Mouse (Mus musculus) stomach, embryonic 15.5 days (tissue): ENCODE measurements at regions not wholly inside any gene's neighbourhood (a gene's known extent, or its start where the extent isn't known, plus 50 kb on each side); places are given as distances from the start of the nearest gene placed in this dataset.

Experiments used
- ATAC-seq: fragments of 200-750 bp; cut with Nextera tagmentation; 2 replicates; pipeline ENCODE4 v1.8.0; 2017; ENCODE audit warnings: low read depth, moderate number of reproducible peaks, moderate TSS enrichment; ENCODE audit not compliant: insufficient read depth, low FRiP score
- H3K27ac ChIP-seq: fragments of 300-500 bp; sonication (generic); 2 replicates; pipeline ENCODE4 v1.5.1; 2015; ENCODE audit warnings: mild to moderate bottlenecking, inconsistent platforms
- H3K27me3 ChIP-seq: fragments of 300-500 bp; sonication (generic); replicated peaks from 2 replicates; pipeline ENCODE4 v1.6.1; 2015; ENCODE audit warnings: inconsistent platforms
- H3K36me3 ChIP-seq: fragments of 300-500 bp; sonication (generic); 2 replicates; pipeline ENCODE4 v1.6.1; 2015; ENCODE audit warnings: inconsistent platforms
- H3K4me1 ChIP-seq: fragments of 300-500 bp; sonication (generic); 2 replicates; pipeline ENCODE4 v1.6.1; 2015; ENCODE audit warnings: inconsistent platforms
- H3K4me2 ChIP-seq: fragments of 300-500 bp; sonication (generic); 2 replicates; pipeline ENCODE4 v1.6.1; 2015; ENCODE audit warnings: mild to moderate bottlenecking, inconsistent platforms
- H3K4me3 ChIP-seq: fragments of 300-500 bp; sonication (generic); replicated peaks from 2 replicates; pipeline ENCODE4 v1.5.1; 2015; ENCODE audit warnings: inconsistent platforms
- H3K9ac ChIP-seq: fragments of 300-500 bp; sonication (generic); 2 replicates; pipeline ENCODE4 v1.6.1; 2015; ENCODE audit warnings: inconsistent platforms
- H3K9me3 ChIP-seq: fragments of 300-500 bp; sonication (generic); 2 replicates; pipeline ENCODE4 v1.6.1; 2016; ENCODE audit warnings: inconsistent platforms
- WGBS: fragments of 180-500 bp; shearing (Covaris S2); methylation state at CpG from one replicate; pipeline ENCODE4 v1.1.7; 2015; 5-methylcytosine and 5-hydroxymethylcytosine counted together

DNA sequence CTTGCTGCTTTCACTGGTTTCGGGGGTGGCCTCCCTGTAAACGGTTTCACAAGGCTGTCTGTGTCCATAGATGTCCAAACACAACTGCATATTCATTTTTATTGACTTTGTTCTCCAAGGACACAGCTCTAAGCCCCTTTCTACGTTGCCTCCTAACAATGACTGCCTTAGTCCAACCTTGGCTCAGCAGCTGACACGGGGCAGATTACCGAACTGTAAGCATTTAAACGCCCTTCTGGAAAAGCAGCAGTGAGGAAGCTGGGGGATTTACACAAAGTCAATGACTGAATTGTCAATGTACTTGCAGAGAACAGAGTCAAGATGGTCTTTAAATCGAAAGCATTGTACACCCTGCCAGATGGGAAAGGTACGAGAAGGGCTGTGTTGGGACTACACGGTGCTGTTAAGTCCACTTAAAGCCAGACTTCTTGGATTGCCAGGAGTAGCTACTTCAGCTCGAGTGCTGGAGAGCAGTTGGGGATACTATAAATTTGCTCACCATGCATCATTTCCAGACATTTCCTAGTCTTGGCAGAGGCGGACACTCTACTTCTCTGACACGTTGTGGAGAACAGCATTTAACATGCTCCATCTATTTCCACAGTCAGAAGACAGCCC lies 149.0 kb downstream of the Dact1 start:
- no peaks in the 10 kb centered on the region for H3K4me1 ChIP-seq
- H3K9me3 ChIP-seq: no peaks in the 10 kb centered on the region
- WGBS: 33% methylated on average over 12 of the region's 12 CpGs
- no peaks in the 10 kb centered on the region for H3K27me3 ChIP-seq
- ATAC-seq: no peak
- H3K27ac ChIP-seq: peak overlapping the region; percentile 13; the same call in 1 of the 2 replicates
- no peak overlapping the region for H3K9ac ChIP-seq
- H3K4me2 ChIP-seq: no peak overlapping the region
- H3K4me3 ChIP-seq: no peak overlapping the region
- H3K36me3 ChIP-seq: no peaks in the 10 kb centered on the region

DNA sequence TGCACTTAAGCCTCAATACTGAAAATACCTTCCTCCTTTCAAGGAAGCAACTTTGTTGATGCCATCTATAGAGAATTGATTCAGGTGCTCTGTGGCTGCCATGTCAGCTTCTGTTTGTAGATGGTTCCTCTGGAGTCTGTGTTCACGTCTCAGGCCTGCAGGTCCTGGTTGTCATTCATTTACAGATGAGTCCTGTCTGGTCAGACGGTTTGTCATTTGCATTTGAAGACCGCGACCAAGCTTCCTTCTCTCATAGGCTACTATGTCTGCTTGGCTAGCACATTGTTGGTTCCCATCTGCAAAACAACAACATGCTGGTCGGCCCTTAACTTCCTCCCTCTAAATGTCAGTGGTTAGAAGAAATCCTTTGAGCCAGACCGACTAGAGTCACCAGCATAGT lies 151.0 kb downstream of the Dact1 start:
- no peak for ATAC-seq
- H3K36me3 ChIP-seq: no peaks in the 10 kb centered on the region
- H3K9me3 ChIP-seq: no peaks in the 10 kb centered on the region
- H3K27me3 ChIP-seq: no peaks in the 10 kb centered on the region
- H3K27ac ChIP-seq: no peak overlapping the region
- no peak overlapping the region for H3K4me3 ChIP-seq
- 79% methylated on average over 6 of the region's 6 CpGs for WGBS
- H3K4me2 ChIP-seq: no peak overlapping the region
- H3K9ac ChIP-seq: no peak overlapping the region
- no peaks in the 10 kb centered on the region for H3K4me1 ChIP-seq

DNA sequence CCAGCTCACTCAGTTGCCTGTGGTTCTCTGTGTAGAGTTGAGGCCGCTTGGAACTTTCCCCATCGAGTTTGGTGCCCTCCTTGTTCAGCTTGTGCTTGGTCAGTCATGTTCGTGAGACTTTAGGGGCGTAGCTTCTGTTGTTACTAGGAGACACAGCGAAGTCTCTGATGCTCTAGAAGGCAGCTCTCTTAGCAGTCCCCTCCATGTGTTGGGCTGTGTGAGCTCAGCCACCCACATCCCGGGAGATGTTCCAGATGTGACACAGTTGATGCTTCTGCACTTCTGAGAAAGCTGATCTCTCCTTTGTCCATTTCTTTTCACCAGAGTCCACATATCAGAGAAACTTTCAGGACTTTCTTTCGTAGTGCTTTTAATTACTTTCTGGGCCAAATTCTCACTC lies 158.1 kb downstream of the Dact1 start:
- ATAC-seq: no peak
- H3K9ac ChIP-seq: no peak overlapping the region
- H3K4me1 ChIP-seq: 0 out of 2 replicates have a peak, but pooled peaks cover 2% of the 10 kb centered on the region
- H3K36me3 ChIP-seq: no peaks in the 10 kb centered on the region
- H3K4me3 ChIP-seq: no peak overlapping the region
- WGBS: 71% methylated on average over 7 of the region's 7 CpGs
- H3K27me3 ChIP-seq: no peaks in the 10 kb centered on the region
- no peak overlapping the region for H3K27ac ChIP-seq
- H3K4me2 ChIP-seq: no peak overlapping the region
- no peaks in the 10 kb centered on the region for H3K9me3 ChIP-seq

DNA sequence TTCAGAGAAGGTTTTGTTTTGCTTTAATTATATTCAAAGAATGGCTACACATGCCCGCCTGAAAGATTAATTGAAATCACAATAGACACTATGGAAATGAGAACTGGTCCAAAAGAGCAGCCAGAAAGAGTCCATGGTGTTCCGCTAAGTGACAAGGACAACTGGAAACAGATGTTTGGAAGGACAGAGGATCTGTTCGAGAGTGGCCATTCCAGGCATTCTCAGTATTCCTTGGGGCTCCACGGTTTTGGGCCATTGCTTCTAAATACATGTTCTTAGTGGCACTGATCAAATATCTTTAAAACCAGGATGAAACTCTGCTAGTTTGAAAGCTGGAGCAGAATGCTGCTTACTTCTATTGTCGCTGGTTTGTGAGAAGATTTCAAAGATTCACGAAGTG lies 158.6 kb downstream of the Dact1 start:
- Histone ChIP-seq H3K27ac (no peak overlapping the region), H3K4me2 (no peak overlapping the region), H3K4me1 (0 out of 2 replicates have a peak, but pooled peaks cover 2% of the 10 kb centered on the region), H3K27me3 (no peaks in the 10 kb centered on the region), H3K36me3 (no peaks in the 10 kb centered on the region), H3K9ac (no peak overlapping the region), H3K9me3 (no peaks in the 10 kb centered on the region), H3K4me3 (no peak overlapping the region)
- ATAC-seq: no peak
- 70% methylated on average over 6 of the region's 6 CpGs for WGBS

DNA sequence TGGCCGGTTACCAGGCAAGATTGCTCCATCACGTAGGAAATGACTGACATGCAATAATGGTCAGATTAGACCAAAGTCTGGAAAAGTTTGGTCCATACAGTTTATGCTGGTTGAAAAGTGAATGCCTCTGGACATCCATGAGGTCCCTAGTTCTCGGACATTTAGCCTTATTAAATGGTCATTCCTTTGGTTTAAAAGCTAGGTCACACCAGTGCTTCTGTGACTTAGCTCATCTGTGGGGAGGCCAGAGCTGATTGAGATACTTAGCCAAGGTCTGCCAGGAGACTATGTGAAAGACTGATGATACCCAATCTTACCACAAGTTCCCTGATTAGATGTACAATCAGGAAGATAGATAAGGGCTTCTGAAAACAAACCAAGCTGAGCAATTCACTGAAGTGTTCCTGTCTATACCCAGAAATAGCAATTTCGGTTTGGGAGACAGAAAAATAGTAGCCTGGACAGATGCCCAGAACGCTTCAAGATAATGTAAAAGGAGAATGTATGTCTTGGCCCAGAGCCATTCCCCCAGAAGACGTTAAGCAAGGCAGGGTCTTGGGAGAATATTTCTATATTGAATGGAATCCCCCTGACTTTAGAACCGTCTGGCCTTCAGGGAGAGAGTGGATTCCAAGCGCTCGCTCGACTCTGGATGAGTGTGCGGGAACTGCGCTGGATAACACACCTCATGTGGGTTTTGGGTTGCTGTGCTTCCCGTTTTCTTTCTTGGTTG lies 161.5 kb downstream of the Dact1 start:
- peak; percentile 31; the same call in 1 of the 2 replicates for ATAC-seq
- Histone ChIP-seq H3K9ac (no peak overlapping the region), H3K27ac (peak overlapping the region; percentile 46), H3K36me3 (no peaks in the 10 kb centered on the region), H3K4me2 (no peak overlapping the region), H3K9me3 (no peaks in the 10 kb centered on the region), H3K27me3 (no peaks in the 10 kb centered on the region), H3K4me3 (no peak overlapping the region), H3K4me1 (0 out of 2 replicates have a peak, but pooled peaks cover 2% of the 10 kb centered on the region)
- 41% methylated on average over 13 of the region's 13 CpGs for WGBS

DNA sequence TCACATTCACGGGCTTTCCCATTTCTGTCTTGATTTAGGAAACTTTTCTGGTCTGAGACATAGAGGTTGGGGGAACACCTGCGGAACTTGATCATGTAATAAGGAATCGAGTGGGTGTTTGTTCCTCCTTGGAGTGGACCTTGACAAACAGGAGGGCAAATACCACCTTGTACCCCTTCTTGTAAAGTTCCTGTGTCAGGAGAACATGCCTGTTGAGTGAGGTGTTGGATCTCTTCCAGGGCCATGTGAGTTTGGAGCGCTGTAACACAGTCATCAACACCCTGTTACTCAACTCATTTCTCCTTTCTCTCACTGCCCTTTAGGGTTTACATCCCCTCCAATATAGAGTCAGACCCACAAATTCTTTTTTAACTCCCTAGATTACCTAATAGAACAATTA lies 162.0 kb downstream of the Dact1 start:
- H3K4me1 ChIP-seq: 0 out of 2 replicates have a peak, but pooled peaks cover 2% of the 10 kb centered on the region

DNA sequence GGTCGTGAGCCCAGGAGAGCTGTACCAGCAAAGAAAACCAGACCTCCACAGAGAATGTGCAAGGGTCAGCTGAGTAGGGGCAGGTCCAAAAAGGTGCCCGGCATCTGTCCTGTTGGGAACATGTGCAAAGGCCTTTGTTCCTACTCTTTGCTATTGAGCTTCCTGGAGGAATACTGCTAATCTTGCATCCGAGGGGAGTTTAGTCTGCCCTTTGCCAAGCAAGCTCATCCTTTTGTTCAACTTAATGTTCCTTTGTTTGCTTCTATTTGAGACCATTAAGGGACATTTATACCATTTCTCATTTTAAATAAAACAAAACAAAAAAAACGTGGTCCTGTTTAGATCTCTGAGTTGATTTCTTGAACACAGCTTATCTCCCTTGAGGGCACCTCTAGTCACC lies 166.6 kb downstream of the Dact1 start:
- Histone ChIP-seq H3K9me3 (no peaks in the 10 kb centered on the region), H3K4me3 (no peak overlapping the region), H3K4me2 (no peak overlapping the region), H3K9ac (no peak overlapping the region), H3K4me1 (0 out of 2 replicates have a peak, but pooled peaks cover 2% of the 10 kb centered on the region), H3K36me3 (no peaks in the 10 kb centered on the region), H3K27me3 (no peaks in the 10 kb centered on the region), H3K27ac (no peak overlapping the region)
- 46% methylated on average over 4 of the region's 4 CpGs for WGBS
- no peak for ATAC-seq

More for the DNA sequence above, 162.0 kb downstream of the Dact1 start:
- H3K36me3 ChIP-seq: no peaks in the 10 kb centered on the region
- no peaks in the 10 kb centered on the region for H3K27me3 ChIP-seq
- peak overlapping the region; percentile 46; the same call in 1 of the 2 replicates for H3K27ac ChIP-seq
- no peak overlapping the region for H3K9ac ChIP-seq
- H3K9me3 ChIP-seq: no peaks in the 10 kb centered on the region
- WGBS: 80% methylated on average over 4 of the region's 4 CpGs
- no peak for ATAC-seq
- no peak overlapping the region for H3K4me3 ChIP-seq
- no peak overlapping the region for H3K4me2 ChIP-seq

DNA sequence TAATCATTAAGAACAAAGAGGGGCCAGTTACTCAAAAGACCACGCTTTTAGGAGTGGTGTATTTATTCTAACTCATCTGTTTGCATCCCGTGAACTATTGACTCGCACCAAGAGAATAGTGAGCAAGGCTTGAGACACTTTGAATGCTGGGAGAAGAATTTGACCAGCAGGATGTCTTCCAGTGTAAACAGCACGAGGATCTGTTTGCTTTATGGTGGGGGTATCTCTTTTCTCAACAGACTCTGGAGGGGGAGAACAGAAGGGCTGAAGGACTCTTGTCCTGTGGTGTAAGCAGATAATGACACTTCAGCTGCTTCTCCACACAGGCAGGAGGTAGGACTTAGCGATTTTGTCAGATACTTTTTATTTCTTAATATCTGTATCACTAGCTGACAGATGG lies 168.0 kb downstream of the Dact1 start:
- Histone ChIP-seq H3K36me3 (no peaks in the 10 kb centered on the region), H3K27ac (no peak overlapping the region), H3K9me3 (no peaks in the 10 kb centered on the region), H3K27me3 (no peaks in the 10 kb centered on the region), H3K4me3 (no peak overlapping the region), H3K4me2 (no peak overlapping the region), H3K9ac (no peak overlapping the region), H3K4me1 (0 out of 2 replicates have a peak, but pooled peaks cover 10% of the 10 kb centered on the region)
- no peak for ATAC-seq
- 18% methylated on average over 5 of the region's 5 CpGs for WGBS

DNA sequence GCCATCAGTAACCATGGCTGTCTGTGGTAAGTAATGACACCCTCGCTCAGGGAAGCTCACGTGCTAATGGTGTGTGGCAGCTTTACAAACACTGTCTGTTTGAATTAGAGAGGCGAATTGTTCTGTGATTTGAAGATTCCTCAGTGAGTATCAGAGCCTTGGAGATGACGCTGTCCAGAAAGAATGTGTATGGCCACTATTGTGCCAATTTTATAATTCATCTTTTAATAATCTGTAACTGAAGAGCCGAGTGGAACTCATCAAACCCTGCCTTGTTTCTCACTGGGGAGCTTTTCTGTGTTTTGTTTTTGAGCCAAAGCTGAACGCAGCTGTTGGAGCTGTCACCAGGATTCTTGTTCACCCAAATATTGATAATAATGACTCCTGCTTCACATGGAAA lies 171.7 kb downstream of the Dact1 start:
- Histone ChIP-seq H3K4me1 (0 out of 2 replicates have a peak, but pooled peaks cover 14% of the 10 kb centered on the region), H3K27me3 (no peaks in the 10 kb centered on the region), H3K4me3 (no peak overlapping the region), H3K9me3 (no peaks in the 10 kb centered on the region), H3K36me3 (no peaks in the 10 kb centered on the region), H3K4me2 (no peak overlapping the region), H3K27ac (peak overlapping the region; percentile 77; the same call in 1 of the 2 replicates), H3K9ac (no peak overlapping the region)
- peak; percentile 67 for ATAC-seq
- WGBS: 27% methylated on average over 6 of the region's 6 CpGs

DNA sequence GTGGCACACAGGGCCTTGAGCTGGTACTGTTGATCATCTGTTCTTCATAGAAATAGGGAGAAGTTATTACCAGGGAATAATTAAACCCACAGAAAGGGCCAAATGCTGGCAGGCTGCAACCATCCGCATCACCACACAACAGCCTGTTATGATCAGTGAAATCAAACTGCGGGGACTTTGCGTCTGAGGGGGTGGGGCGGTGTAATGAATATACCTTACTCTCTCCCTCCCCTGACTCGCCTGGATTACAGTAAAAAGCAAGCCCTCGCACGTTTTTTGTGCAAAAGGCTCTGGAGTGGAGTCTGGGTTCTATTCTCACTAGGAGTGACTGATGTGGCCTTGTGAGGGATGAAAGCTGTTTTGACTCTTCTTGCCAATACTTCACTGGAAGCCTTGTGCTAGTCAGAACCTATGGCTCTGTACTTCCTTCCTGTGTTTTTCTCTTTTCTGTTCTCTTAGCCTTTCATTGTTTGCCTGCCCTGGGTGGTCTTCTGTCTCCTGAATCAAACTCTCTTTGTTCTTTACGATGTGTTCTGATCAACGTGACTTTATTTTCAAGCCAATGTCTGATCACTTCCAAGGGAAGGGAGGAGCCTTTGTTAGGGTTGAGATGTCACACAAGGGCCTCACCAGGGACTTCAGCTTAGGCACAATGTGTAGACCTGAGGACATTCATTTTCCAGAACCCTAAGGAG lies 172.4 kb downstream of the Dact1 start:
- peak; percentile 44; the same call in 1 of the 2 replicates for ATAC-seq
- Histone ChIP-seq H3K4me2 (no peak overlapping the region), H3K36me3 (no peaks in the 10 kb centered on the region), H3K4me1 (0 out of 2 replicates have a peak, but pooled peaks cover 14% of the 10 kb centered on the region), H3K9me3 (no peaks in the 10 kb centered on the region), H3K9ac (no peak overlapping the region), H3K27ac (peak overlapping the region; percentile 77), H3K4me3 (no peak overlapping the region), H3K27me3 (no peaks in the 10 kb centered on the region)
- WGBS: 31% methylated on average over 9 of the region's 9 CpGs

DNA sequence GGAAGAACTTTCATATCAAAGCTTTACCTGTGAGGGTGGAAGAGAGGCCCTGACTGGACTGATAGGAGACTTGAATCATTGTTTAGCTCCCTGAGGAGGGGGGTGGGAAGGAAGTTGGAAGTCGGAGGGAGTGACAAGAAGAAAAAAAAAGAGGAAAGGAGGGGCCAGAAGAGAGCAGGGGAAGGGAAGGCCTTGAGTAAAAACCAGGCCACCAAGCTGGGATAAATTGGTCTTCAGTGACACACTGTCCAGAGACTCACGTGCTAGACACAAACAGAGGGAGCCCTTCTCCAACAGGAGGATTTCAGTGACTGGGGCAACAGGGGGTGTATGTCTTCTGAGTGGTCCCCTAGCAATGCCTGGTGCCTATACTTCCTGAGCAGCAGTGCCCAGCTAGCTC lies 172.9 kb downstream of the Dact1 start:
- ATAC-seq: no peak
- Histone ChIP-seq H3K9me3 (no peaks in the 10 kb centered on the region), H3K4me1 (0 out of 2 replicates have a peak, but pooled peaks cover 14% of the 10 kb centered on the region), H3K4me3 (no peak overlapping the region), H3K4me2 (no peak overlapping the region), H3K36me3 (no peaks in the 10 kb centered on the region), H3K27me3 (no peaks in the 10 kb centered on the region), H3K9ac (no peak overlapping the region), H3K27ac (peak overlapping the region; percentile 77)
- WGBS: 23% methylated on average over 2 of the region's 2 CpGs
